Mouse (Mus musculus) embryonic facial prominence, embryonic 12.5 days (tissue): Measurements from ENCODE around the gene Nwd1. TPM values are rescaled to one million over a fixed set of nuclear protein-coding genes. Genes with fewer than 3 reads are reported as not detected.

Experiments used
- ATAC-seq: fragments of 200-750 bp; cut with Nextera tagmentation; 2 replicates; pipeline ENCODE4 v1.8.0; 2017; ENCODE audit not compliant: insufficient number of reproducible peaks, insufficient read depth, low FRiP score, low TSS enrichment
- H3K27ac ChIP-seq: fragments of 300-500 bp; sonication (generic); 2 replicates; pipeline ENCODE4 v1.5.1; 2016; ENCODE audit warnings: mild to moderate bottlenecking
- H3K27me3 ChIP-seq: fragments of 300-500 bp; sonication (generic); 2 replicates; pipeline ENCODE4 v1.6.1; 2016; ENCODE audit warnings: mild to moderate bottlenecking, moderate library complexity
- H3K36me3 ChIP-seq: fragments of 300-500 bp; sonication (generic); 2 replicates; pipeline ENCODE4 v1.6.1; 2016; ENCODE audit warnings: mild to moderate bottlenecking
- H3K4me1 ChIP-seq: fragments of 300-500 bp; sonication (generic); 2 replicates; pipeline ENCODE4 v1.6.1; 2016
- H3K4me2 ChIP-seq: fragments of 300-500 bp; sonication (generic); replicated peaks from 2 replicates; pipeline ENCODE4 v1.6.1; 2016; ENCODE audit warnings: mild to moderate bottlenecking, moderate library complexity
- H3K4me3 ChIP-seq: fragments of 300-500 bp; sonication (generic); 2 replicates; pipeline ENCODE4 v1.5.1; 2016; ENCODE audit warnings: mild to moderate bottlenecking
- H3K9ac ChIP-seq: fragments of 300-500 bp; sonication (generic); 2 replicates; pipeline ENCODE4 v1.6.1; 2016; ENCODE audit warnings: mild to moderate bottlenecking, moderate library complexity
- H3K9me3 ChIP-seq: fragments of 300-500 bp; sonication (generic); 2 replicates; pipeline ENCODE4 v1.6.1; 2016; ENCODE audit warnings: mild to moderate bottlenecking, moderate library complexity
- whole genome bisulfite sequencing: fragments of 180-500 bp; shearing (Covaris S2); methylation state at CpG from one replicate; pipeline ENCODE4 v1.1.7; 2016; 5-methylcytosine and 5-hydroxymethylcytosine counted together
- polyA plus RNA-seq: library from polyadenylated mRNA; unstranded; fragments of >200 nt; fragmentation: Nextera tagmentation; extraction: Ambion mirVana; gene quantifications from 2 replicates; pipeline ENCODE4 v1.2.1, GENCODE M21; 2016

Nwd1 gene
- polyA plus RNA-seq, 1 experiment from 2014 or later = 0.05 TPM

- WGBS = 97% methylated on average over 9 of the region's 9 CpGs
- no peaks in the 10 kb centered on the region for H3K27me3 ChIP-seq
- peaks cover 88% of the 10 kb centered on the region for H3K36me3 ChIP-seq
- H3K27ac ChIP-seq = no peak overlapping the region
- H3K4me1 ChIP-seq = no peaks in the 10 kb centered on the region
- H3K4me3 ChIP-seq = no peak overlapping the region
- H3K4me2 ChIP-seq = no peak overlapping the region
- ATAC-seq = no peak
- no peak overlapping the region for H3K9ac ChIP-seq
- no peaks in the 10 kb centered on the region for H3K9me3 ChIP-seq
Observed at GRCm38 (mm10) chr8:72753165-72753564, 106.7 kb downstream of the Nwd1 start.

GRCm38 (mm10) chr8:72753781-72754180 lies 107.3 kb downstream of the Nwd1 start:
- Histone ChIP-seq H3K9ac (no peak overlapping the region), H3K27me3 (no peaks in the 10 kb centered on the region), H3K27ac (no peak overlapping the region), H3K9me3 (no peaks in the 10 kb centered on the region), H3K4me2 (no peak overlapping the region), H3K4me3 (no peak overlapping the region), H3K36me3 (peaks cover 87% of the 10 kb centered on the region), H3K4me1 (no peaks in the 10 kb centered on the region)
- WGBS = 76% methylated on average over 2 of the region's 2 CpGs
- no peak for ATAC-seq

- Histone ChIP-seq H3K4me1 (no peaks in the 10 kb centered on the region), H3K27me3 (no peaks in the 10 kb centered on the region), H3K4me3 (no peak overlapping the region), H3K36me3 (peaks cover 70% of the 10 kb centered on the region), H3K9ac (no peak overlapping the region), H3K27ac (no peak overlapping the region), H3K4me2 (no peak overlapping the region), H3K9me3 (no peaks in the 10 kb centered on the region)
- WGBS = 91% methylated on average over 2 of the region's 2 CpGs
- ATAC-seq = no peak
Observed at GRCm38 (mm10) chr8:72756031-72756430, 109.5 kb downstream of the Nwd1 start.

GRCm38 (mm10) chr8:72756771-72757390 lies 110.4 kb downstream of the Nwd1 start:
- H3K36me3 ChIP-seq = peaks cover 61% of the 10 kb centered on the region
- no peaks in the 10 kb centered on the region for H3K9me3 ChIP-seq
- no peak overlapping the region for H3K9ac ChIP-seq
- no peak overlapping the region for H3K27ac ChIP-seq
- H3K4me2 ChIP-seq = no peak overlapping the region
- ATAC-seq = no peak
- H3K4me3 ChIP-seq = no peak overlapping the region
- WGBS = 96% methylated on average over 35 of the region's 35 CpGs
- no peaks in the 10 kb centered on the region for H3K27me3 ChIP-seq
- H3K4me1 ChIP-seq = no peaks in the 10 kb centered on the region

GRCm38 (mm10) chr8:72757426-72758195 lies 111.1 kb downstream of the Nwd1 start:
- Histone ChIP-seq H3K36me3 (peaks cover 54% of the 10 kb centered on the region), H3K27ac (no peak overlapping the region), H3K4me2 (no peak overlapping the region), H3K4me1 (no peaks in the 10 kb centered on the region), H3K9ac (no peak overlapping the region), H3K27me3 (no peaks in the 10 kb centered on the region), H3K4me3 (no peak overlapping the region), H3K9me3 (no peaks in the 10 kb centered on the region)
- no peak for ATAC-seq
- WGBS = 90% methylated on average over 15 of the region's 15 CpGs

- H3K4me1 ChIP-seq = no peaks in the 10 kb centered on the region
- peaks cover 48% of the 10 kb centered on the region for H3K36me3 ChIP-seq
- no peaks in the 10 kb centered on the region for H3K9me3 ChIP-seq
- no peak overlapping the region for H3K4me3 ChIP-seq
- no peak overlapping the region for H3K27ac ChIP-seq
- no peak for ATAC-seq
- H3K9ac ChIP-seq = no peak overlapping the region
- H3K4me2 ChIP-seq = no peak overlapping the region
- no peaks in the 10 kb centered on the region for H3K27me3 ChIP-seq
Observed at GRCm38 (mm10) chr8:72758310-72758709, 111.8 kb downstream of the Nwd1 start.

- no peak overlapping the region for H3K9ac ChIP-seq
Observed at GRCm38 (mm10) chr8:72760216-72760615, 113.7 kb downstream of the Nwd1 start.

GRCm38 (mm10) chr8:72761322-72762051 lies 115.0 kb downstream of the Nwd1 start, which contains the start of gene F2rl3:
F2rl3 (plus strand) TSS chr8:72761880.
- 74% methylated on average over 7 of the region's 7 CpGs for WGBS
- Histone ChIP-seq H3K4me1 (no peaks in the 10 kb centered on the region), H3K4me3 (no peak within 1 kb of the TSS), H3K27me3 (no peaks in the 10 kb centered on the region), H3K9ac (no peak within 1 kb of the TSS), H3K27ac (no peak within 1 kb of the TSS), H3K36me3 (peaks cover 28% of the 10 kb centered on the region), H3K4me2 (no peak within 1 kb of the TSS), H3K9me3 (no peaks in the 10 kb centered on the region)
- ATAC-seq = no peak

More at GRCm38 (mm10) chr8:72760216-72760615, 113.7 kb downstream of the Nwd1 start:
- ATAC-seq = no peak
- H3K36me3 ChIP-seq = peaks cover 40% of the 10 kb centered on the region
- H3K4me2 ChIP-seq = no peak overlapping the region
- H3K4me3 ChIP-seq = no peak overlapping the region
- H3K27me3 ChIP-seq = no peaks in the 10 kb centered on the region
- H3K9me3 ChIP-seq = no peaks in the 10 kb centered on the region
- no peaks in the 10 kb centered on the region for H3K4me1 ChIP-seq
- H3K27ac ChIP-seq = no peak overlapping the region
- WGBS = 82% methylated on average over 3 of the region's 3 CpGs

GRCm38 (mm10) chr8:72762306-72762705 lies 115.8 kb downstream of the Nwd1 start:
- no peak for ATAC-seq
- H3K27ac ChIP-seq = no peak overlapping the region
- 90% methylated on average over 12 of the region's 12 CpGs for WGBS

GRCm38 (mm10) chr8:72765696-72766095 lies 119.2 kb downstream of the Nwd1 start:
- ATAC-seq = no peak
- no peak overlapping the region for H3K4me3 ChIP-seq
- no peak overlapping the region for H3K4me2 ChIP-seq
- WGBS = 65% methylated on average over 4 of the region's 4 CpGs
- no peak overlapping the region for H3K9ac ChIP-seq
- H3K27me3 ChIP-seq = no peaks in the 10 kb centered on the region
- H3K36me3 ChIP-seq = no peaks in the 10 kb centered on the region
- H3K9me3 ChIP-seq = no peaks in the 10 kb centered on the region
- H3K27ac ChIP-seq = no peak overlapping the region
- no peaks in the 10 kb centered on the region for H3K4me1 ChIP-seq

More at GRCm38 (mm10) chr8:72762306-72762705, 115.8 kb downstream of the Nwd1 start:
- Histone ChIP-seq H3K4me2 (no peak overlapping the region), H3K9me3 (no peaks in the 10 kb centered on the region), H3K9ac (no peak overlapping the region), H3K27me3 (no peaks in the 10 kb centered on the region), H3K4me1 (no peaks in the 10 kb centered on the region), H3K4me3 (no peak overlapping the region), H3K36me3 (peaks cover 19% of the 10 kb centered on the region)

GRCm38 (mm10) chr8:72766777-72767176 lies 120.3 kb downstream of the Nwd1 start:
- H3K9me3 ChIP-seq = no peaks in the 10 kb centered on the region
- H3K9ac ChIP-seq = no peak overlapping the region
- no peaks in the 10 kb centered on the region for H3K4me1 ChIP-seq
- no peak overlapping the region for H3K4me2 ChIP-seq
- no peak overlapping the region for H3K27ac ChIP-seq
- no peaks in the 10 kb centered on the region for H3K27me3 ChIP-seq
- ATAC-seq = no peak
- H3K36me3 ChIP-seq = no peaks in the 10 kb centered on the region
- no peak overlapping the region for H3K4me3 ChIP-seq
- WGBS = 30% methylated on average over 7 of the region's 7 CpGs
